Mouse (Mus musculus) retina, adult 2 months (tissue): Measurements from ENCODE around the gene Cyp4f13.
A peak's percentile ranks its signal among the peaks of the same experiment; 100 is the strongest.

Source experiments
- DNase-seq: peaks from one replicate; pipeline ENCODE4 v3.0.0-alpha.2; 2012; ENCODE audit warnings: low read depth, low spot score

Cyp4f13 gene

DNA sequence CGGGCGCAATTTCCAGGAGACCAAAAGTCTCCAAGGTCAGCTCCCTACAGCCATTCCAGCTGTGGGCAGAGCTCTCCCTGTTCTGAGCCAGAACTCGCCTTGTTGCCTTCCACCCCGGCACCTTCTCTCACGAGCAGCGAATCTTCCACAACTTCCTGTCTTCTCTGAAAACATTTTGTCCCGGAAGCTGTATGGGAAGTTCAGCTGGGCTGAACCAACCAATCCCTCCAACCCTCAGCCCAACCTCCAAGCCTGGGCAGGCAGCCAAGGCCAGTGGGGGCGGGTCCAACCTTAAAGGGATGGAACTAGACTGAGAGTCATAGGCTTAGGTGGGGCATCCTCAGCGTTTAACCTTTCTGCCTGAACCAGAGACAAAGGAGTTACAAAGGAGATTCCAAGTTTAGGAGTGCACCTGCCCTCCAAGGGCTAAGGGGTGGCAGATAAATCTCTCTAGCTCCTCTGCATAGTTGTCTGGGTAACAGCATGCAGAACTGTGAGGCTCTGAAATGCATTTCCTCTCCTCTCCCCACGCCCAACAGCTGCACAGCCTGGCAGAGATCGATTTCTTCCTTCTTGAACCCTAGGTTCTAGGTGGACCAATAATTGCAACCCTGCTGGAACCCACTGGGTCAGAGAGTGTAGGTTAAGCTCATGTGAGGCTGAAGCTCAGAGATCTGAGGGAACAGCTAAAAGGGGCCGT is at the start of gene Cyp4f13:
TSS of gene Cyp4f13 (minus strand) at position 188 of the 700 bp plus-strand sequence.
- peak; percentile 62 for DNase-seq

DNA sequence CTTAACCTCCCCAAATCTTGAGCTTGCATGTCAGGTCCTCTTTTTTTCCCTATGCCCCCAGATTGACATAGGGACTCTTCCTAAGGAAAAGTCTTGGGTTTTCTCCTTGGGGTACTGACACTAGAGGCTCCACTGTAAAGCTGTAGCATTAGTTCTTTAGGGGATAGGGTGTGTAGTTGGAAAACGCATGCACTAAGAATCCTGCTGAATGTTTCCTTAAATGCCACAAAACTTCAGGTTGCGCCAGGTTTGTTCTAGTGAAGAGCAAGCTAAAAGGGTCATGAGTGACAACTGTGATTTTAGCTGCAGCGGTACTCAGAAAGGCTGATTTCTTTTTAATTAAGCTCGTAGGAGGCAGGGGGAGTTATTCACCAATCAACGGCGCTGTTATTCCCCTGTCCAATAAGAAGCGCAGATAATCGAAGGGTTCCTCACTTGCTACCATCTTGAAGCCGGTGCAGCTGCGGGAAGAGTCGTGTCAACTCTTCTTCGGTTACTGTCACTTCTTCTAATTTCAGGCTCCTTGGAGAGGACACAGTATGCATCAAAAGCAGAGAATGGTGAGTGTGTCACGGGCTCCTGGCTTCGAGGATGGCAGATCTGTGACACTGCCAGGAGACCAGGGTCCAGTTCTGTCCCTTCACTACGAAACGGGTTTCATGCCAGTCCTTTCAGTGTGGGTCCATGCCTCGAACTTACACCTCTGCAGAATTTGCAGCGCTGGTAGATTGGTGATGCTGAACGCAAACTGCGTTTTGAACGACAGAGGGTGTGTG is 45.7 kb upstream of the Cyp4f13 start, which contains the start of gene Zfp952:
TSS of gene Zfp952 (plus strand) at position 431 of the 776 bp plus-strand sequence.
- DNase-seq: peak; percentile 87

DNA sequence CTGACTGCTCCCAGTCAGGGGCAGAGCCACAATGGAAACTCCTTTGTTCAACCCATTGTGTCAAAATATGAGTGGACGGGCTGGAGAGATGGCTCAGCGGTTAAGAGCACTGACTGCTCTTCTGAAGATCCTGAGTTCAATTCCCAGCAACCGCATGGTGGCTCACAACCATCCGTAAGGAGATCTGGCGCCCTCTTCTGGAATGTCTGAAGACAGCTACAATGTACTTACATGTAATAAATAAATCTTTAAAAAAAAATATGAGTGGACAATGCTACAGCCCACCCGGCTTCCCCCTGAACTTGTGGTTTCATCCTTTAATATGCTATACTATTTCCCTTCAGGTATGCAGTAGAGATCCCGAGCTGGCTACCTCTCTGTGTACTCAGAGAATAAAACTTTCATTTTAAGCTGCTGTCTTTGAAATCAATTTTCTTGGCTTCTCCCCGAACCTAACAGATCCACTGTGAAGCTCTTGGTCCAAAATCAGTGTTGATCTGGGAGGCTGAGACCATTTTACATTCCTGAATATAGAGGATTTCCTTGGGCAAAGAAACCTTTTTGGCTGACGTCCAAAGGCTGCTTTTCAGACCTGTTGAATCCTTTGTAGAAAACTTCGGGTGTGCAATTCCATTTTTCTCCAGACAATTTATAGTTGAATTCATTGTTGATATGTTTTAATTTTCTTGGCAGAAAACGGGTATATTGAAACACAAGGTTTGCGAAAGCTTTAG is 44.9 kb upstream of the Cyp4f13 start:
- no peak for DNase-seq

DNA sequence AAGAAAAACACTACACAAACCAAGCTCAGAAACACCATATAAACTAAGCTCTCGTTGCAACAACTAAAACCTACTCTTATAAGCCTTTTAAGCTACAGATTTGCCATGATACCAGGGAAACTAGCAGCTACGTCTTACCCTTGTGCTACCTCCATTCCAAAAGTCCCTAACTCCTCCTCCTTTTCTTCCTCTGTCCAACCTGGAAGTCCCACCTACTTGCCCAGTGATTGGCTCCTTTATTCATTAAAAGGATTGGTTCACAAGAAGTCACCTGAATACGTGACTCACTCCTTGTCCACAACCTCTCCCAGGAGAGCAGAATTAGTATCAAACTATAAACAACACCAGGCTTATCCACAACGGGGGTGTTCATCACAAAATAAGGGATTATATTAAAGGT is 39.1 kb upstream of the Cyp4f13 start:
- no peak for DNase-seq

DNA sequence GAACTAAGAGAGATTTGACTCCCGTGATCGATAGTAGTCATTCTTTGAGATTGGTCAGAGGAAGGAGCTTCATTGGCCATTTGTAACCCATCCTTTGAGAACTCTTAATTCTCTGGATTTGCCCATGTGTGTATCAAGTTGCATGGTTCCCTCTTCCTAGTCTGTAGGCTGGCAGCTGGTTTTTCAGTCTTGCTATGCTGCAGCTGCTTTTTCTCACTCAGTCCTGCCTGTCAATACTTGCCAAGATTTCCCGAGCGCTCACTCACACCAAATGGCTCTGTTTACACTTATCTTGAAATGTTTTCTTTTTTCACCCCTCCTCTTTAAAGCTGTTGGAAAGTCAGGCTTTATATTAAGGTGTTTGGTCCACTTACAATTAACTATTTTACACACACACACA is 34.2 kb upstream of the Cyp4f13 start:
- DNase-seq: no peak

DNA sequence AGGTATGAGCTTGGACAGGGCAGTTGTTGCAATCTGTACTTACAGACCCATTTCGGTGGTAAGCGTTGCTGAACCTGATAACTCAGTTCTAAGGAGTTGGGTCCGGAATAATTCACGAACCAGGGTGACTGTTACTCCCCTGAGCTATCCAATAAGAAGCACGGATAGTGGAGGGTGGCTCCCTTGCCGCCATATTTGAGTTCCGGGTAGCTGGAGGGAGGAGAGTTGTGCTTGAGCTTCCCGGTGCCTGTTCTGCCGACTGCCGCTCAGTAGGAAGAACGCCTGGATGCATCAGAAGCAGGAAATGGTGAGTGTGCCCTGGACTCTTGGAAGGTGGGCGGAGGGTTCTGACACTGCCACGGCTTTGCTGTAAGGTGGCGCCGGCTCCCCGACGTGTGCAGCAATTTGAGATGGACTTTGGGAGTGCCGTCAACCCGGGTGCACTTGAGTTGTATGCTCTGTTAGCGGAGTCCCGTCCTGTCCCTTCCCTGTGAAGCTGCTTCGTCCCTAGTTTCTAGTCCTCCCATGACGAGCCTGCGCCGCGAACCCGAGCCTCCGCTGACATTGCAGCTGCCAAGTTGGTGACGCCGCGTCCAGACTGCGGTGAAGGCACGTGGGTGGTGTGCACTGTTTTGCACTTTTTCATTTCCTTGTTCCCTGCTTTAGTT is 18.6 kb upstream of the Cyp4f13 start, which contains the start of gene Zfp472:
TSS of gene Zfp472 (plus strand) at position 192 of the 668 bp plus-strand sequence.
- peak; percentile 81 for DNase-seq

DNA sequence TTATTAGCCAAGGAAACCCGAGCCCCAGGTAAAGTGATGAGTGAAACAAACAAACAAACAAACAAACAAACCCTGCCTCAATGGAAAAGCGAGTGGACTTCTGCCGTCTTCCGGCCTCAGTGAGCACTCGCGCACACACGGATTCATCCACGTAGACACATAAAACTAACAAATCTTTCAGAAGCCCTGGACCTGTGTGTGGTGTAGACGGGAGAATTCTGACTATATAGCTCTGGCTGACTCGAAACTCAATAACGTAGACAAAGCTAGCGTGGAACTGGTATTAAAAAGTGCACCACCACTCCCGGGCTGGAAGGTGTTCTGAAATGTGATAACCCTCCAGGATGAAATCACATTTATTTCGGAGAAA is 18.0 kb upstream of the Cyp4f13 start:
- DNase-seq: no peak

DNA sequence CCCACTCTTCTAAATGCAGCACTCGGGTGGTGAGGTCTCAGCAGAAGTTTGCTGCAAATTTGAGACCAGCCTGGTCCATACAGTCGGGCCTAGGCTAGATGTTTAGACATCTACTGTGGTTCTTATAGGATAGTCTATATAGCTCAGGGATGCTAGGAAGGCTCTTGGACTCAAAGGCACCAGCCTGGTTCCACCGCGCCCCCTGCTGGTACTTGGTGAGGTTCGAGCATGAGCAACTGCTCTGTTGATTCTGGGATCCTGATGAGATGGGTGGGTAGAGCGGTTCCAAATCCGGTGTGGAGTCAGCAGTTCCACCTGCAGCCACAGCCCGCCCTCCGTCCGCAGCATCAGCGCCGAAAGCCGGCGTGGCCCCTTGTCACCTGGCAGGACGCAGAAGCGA is 4.2 kb upstream of the Cyp4f13 start:
- DNase-seq: peak; percentile 73

DNA sequence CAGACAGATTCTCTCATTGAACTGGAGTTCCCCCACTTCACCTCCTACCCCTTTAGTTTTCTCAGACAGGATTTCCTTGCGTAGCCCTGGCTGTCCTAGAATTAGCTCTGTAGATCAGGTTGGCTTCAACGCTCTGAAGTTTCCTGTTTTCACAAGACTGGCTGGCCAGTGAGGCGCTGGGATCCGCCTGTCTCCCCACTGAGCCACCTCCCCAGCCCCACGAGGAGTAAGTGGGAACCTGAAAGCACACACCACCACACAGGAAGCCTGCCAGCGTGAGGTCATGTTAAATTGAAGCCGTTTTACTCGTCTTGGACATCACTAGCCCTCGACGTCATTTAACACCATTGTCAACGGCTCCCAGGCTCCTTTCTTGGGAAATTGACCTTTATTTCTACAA is 3.8 kb upstream of the Cyp4f13 start:
- no peak for DNase-seq

DNA sequence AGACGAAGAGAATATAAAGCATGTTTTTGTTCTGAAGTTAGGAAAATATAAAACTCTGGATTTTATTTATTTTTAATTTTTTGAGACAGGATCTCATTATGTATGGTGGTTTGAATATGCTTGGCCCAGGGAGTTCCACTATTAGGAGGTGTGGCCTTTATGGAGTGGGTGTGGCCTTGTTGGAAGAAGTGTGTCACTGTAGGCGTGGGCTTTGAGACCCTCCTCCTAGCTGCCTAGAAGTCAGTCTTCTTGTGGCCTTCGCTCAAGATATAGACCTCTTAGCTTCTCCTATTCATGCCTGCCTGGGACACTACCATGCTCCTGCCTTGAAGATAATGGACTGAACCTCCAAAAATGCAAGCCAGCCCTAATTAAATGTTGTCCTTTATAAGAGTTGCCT is 2.9 kb upstream of the Cyp4f13 start:
- DNase-seq: no peak

DNA sequence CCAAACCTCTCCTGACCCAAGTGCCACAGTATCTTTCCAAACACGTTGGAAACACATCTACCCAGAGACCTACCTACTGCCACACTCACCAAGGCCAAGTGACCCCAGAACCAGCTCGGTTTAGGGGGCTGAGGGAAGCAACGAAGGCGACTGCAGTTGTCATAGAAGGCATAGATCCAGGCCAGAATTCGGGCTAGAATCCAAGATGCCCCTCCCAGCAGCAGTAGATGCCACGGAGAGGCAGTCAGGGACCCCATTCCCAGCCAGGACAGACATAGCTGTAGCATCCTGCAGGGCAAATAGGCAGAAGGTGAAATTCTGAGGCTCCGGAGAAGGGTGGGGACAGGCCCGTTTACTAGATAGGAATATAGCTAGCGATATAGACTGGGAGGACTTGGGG is 486 bp downstream of the Cyp4f13 start:
- no peak for DNase-seq

DNA sequence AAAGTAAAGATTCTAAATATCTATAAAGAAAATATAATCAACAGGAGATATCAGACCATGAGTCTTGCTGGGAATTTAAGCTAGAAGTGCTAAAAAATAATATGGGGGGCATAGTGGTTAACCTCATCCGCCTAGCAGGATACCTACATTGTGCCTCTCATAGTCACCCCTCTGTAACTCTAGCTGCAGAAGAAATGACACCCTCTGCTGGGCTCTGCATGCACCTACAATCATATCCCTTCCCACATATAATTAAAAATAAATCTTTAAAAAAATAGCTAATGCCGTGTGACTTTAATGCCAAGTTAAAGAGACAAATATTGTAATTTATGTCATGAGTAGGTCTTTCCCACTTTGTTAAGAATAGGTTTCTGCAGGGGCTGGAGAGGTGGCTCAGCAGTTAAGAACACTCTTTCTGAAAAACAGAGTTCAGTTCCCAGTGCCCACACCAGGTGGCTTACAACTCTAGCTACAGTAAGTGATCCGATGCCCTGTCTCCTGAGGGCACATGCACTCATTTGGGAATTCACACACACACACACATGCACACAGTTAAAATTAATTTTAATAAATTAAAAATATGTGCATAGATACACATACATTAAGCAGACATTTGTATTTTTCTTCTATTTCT is 2.7 kb downstream of the Cyp4f13 start:
- no peak for DNase-seq

DNA sequence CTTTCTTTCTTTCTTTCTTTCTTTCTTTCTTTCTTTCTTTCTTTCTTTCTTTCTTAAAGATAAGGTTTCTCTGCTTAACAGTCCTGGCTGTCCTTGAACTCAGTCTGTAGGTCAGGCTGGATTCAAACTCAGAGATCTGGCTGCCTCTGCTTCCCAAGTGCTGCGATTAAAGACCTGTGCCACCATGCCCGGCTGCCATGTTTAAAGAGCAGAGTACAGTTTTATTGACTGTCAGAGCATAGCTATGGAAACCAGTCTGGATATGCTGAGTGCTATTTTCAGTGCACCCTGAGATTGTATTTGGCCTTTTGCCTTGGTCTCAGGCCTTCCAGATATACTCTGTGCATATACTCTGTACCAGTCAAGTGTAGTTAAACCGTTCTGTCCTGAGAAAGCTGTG is 3.5 kb downstream of the Cyp4f13 start:
- DNase-seq: no peak

DNA sequence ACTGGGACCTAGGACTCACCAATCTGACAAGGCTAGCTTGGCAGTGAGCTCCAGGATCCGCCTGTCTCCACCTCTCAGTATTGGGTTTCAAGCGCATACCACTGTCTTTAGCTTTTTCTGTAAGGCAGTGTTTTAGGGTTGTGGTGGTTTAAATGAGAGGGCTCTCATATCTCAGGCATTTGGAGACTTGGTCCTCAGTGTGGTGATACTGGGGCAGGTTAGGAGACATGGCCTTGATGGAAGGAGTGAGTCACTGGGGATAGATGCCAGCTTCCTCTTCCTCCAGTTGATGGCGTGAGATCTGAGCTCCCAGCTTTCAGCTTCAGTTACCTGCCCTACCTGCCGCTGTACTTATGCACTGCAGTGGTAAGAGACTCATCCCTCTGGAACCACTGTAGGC is 7.4 kb downstream of the Cyp4f13 start:
- no peak for DNase-seq

DNA sequence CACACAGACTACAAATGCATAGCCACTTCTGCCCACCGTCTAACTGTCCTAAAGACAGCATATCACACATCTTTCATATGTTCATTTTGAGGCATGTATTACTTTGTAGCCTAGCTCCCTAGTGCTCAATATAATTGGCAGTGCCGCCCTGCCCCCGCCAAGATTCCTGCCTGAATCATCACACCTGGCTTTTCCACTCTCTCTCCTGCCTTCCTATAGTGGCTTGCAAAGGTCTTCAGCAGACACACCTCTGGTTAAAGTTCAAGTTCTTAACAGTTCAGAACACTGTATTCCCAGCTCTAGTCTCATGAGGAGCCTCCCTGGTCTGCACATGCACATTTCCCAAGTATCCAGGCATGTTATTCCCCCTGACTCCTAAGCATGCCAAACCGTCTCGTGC is 19.4 kb downstream of the Cyp4f13 start:
- DNase-seq: no peak

DNA sequence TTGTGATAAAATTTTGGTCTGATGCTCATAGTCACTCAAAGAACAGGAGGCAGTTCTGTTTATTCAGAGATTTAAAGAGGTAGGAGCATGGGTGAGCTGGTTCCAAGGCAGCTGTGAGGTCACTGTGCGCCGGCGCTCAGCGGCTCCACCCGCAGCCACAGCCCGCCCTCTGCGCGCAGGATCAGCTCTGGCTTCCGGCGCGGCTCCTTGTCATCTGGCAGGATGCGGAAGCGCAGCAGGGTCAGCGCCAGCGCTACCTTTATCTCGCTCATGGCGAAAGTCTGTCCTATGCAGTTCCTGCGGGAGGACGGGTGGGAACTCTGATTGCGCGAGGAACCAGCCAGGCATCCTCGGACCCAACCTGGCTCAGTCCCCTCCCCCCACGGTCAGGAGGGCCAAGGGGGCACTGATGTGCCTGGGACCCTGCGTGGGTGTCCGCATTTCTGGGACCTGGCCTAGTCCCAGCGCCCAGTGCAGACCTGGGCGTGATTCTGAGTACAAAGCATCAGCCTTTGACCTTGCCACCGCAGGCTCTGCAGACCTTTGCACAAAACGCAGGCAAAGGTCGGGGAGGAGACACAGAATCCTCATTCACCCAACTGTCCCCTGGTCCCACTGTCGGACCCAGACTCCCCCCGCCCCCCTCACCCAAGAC is 22.4 kb downstream of the Cyp4f13 start:
- peak; percentile 61 for DNase-seq

DNA sequence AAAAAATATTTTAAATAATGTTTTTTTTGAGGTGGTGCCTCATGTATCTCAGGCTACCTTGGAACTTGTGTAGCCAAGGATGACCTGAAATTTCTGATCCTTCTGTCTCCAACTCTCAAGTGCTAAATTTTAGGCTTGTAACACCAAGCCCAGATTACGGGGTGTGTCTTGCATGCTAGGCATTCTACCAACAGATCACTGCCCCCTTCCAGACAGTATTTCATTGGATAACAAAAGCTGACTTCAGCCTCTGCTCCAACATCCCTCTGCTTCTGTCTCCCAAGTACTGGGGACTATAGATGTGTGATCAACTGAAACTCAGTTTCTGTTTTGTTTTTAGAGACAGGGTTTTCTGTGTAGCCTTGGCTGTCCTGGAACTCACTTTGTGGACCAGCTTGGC is 23.5 kb downstream of the Cyp4f13 start:
- no peak for DNase-seq

DNA sequence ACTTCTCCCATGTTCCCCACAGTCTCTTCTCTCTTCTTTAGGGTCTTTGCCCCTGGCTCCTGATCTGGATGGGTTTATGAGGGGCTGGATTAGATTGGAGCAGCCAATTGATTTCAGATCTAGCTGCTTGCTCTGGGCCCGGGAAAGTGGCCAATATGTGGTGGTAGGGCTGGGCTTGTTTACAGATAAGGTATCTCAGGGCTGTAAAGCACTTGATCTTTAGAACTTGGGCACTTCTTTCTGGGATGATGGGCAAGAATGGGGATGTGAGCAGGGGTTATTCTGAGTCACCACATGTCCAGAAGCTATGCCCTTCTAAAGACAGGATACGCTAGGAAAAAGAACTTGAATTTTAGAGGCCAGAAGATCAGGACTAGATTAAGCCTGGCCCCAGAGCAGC is 28.1 kb downstream of the Cyp4f13 start:
- DNase-seq: no peak

DNA sequence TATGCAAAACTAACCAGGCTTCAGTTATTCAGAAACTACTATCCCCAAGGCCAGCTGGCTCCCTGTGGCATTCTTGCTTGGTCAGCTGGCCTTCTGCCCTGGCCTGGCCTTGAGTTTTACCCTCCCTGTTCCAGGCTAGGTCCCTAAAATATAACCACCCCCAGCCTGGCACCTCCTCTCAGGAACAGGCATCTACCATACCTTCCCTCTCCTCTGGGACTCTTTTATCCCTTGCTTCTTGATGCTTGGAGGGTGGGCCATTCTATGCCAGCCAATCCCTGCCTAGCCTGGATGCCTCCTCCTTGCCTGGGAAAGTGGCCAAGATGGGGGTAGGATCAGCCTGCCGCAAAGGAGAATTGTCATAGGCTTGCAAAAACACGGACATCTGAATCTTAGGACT is 30.1 kb downstream of the Cyp4f13 start, which contains the start of gene Cyp4f14:
TSS of gene Cyp4f14 (minus strand) at position 212 of the 400 bp plus-strand sequence.
- no peak for DNase-seq

DNA sequence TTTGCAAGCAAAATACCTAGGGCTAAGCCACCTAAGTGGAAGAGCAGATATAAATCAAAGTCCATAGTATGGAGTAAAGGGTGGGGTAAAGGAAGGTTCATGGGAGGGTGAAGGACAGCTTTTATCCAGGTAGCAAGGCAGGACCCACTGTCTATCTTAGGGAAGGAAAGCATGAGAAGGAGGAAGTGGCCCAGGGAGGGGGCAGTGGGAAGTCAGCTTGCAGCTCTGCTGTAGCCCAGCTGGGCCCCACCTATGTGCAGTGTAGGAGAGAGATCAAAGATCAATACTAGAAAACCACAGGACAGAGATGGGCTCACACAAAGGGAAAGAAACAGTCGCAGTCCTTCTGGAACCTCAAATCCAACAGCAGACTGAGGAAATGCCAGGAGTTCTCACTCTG is 31.1 kb downstream of the Cyp4f13 start:
- DNase-seq: no peak

DNA sequence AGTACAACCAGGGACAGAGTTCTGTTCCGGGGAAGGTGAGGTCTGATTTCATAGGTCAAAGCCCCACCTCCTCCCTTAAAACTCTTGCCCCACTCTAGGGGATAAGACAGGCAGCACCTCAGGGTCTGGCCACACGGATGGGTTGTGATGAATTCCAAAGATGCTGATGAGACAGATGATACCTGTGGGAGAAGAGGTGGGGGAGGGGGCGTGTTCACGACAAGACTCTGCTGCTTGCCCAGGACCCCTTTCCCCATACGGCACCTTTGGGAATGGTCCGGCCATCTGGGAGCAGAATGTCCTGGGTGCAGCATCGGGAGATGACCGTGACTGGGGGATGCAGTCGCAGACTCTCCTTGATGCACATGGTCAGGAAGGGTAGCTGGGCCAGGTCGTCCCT is 41.0 kb downstream of the Cyp4f13 start:
- no peak for DNase-seq
